Mouse (Mus musculus) bone marrow macrophage, adult 2 months (primary cell): ENCODE measurements at regions not wholly inside any gene's neighbourhood (a gene's known extent, or its start where the extent isn't known, plus 50 kb on each side); places are given as distances from the start of the nearest gene placed in this dataset.

ENCODE experiments used
- CTCF ChIP-seq: IDR thresholded peaks from 2 replicates; pipeline ENCODE4 v1.5.1; 2012; ENCODE audit warnings: low read depth, mild to moderate bottlenecking, low read length, moderate library complexity
- POLR2A ChIP-seq: IDR thresholded peaks from 2 replicates; pipeline ENCODE4 v1.6.1; 2012; ENCODE audit warnings: mild to moderate bottlenecking, low read depth, low read length, borderline replicate concordance

DNA sequence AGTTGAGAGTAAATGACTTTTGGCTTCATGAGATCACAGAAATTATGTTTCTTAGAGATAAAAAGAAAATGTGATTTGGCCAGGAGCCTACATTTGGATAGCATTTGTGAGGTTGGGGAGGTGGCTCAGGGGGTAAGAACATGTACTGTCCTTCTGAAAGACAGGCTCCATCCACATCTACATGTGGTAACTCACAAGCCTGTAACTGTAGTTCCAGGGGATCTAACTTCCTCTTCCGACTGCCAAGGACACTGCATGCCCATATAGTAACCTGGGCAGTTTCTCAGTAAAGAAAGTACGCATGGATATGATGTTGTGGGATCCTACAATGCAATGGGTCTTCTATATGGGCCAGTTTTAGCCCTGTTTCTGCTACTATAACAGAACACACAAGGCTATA is 779.4 kb upstream of the Car8 start:
- TF ChIP-seq CTCF: no peak
- TF ChIP-seq POLR2A: no peak
